Mouse (Mus musculus): ENCODE results near the gene Gm21969. TPM values are rescaled to one million over a fixed set of nuclear protein-coding genes. Genes with fewer than 3 reads are reported as not detected.

The Gm21969 gene
- polyA plus RNA-seq, 1 experiment: not detected

DNA sequence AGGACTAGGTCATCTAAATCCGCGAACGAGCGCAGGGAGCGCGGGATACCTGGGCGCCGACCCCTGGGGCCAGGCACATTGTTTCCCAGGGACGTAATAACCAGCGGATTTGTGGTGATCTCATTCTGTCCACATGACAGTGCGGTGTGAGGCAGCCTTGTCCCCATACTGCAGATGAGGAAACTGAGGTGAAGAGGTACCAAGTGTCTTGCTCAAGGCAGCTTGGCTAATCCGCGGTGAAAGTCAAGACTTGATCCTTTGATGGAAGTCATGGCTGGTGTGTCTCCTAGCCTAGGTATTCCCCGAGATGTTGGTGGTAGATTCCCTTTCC, 27.3 kb upstream of the Gm21969 start:
- DNase-seq: no peak
- H3K4me3 ChIP-seq (replicated peaks; ENCODE audit: extremely low read depth, low read depth, low read length): peak overlapping the region; percentile 91
- 8% methylated on average over 14 of the region's 14 CpGs for WGBS
- TF ChIP-seq POLR2A (IDR thresholded peaks at IDR 0.05; ENCODE audit: borderline replicate concordance, extremely low read depth, low read depth, low read length) (no peak), CTCF (IDR thresholded peaks at IDR 0.05; ENCODE audit: insufficient read depth, low read length) (no peak)
- H3K4me1 ChIP-seq (ENCODE audit: control insufficient read depth, insufficient read depth, low read length): peaks cover 23% of the 10 kb centered on the region

DNA sequence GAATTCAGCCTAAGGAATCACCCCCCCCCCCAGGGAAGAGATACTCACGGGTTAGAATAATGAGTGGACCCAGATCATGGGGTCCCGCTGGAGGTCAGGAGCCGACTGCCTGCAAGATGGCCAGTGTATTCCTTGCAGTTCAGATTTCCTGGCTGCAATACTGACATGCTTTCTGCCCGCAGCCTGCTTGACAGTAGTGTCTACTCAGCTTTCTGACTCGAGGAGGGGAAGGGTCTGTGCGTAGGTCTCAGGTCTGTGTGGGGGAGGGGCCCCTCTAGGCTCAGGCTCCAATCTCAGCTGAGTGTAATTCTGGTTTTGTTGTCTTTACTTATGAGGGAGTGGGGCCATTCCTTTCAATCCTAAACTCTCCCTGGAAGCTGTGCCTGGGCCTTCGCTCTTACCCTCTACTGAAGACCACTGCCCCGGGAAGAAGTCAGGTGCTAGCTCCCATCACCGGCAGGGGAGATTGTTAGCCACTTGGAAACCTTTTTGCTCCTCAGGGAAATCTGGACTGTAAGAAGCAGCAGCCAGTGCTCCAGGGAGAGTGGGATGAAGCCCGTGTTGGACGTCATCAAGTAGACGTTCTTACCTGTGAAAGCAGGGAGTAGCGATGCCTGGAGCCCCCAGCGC, 26.6 kb upstream of the Gm21969 start:
- Histone ChIP-seq H3K4me1 (ENCODE audit: control insufficient read depth, insufficient read depth, low read length) (peaks cover 29% of the 10 kb centered on the region), H3K4me3 (replicated peaks; ENCODE audit: extremely low read depth, low read depth, low read length) (peak overlapping the region; percentile 43)
- 51% methylated on average over 14 of the region's 14 CpGs for WGBS
- DNase-seq: no peak
- TF ChIP-seq POLR2A (IDR thresholded peaks at IDR 0.05; ENCODE audit: borderline replicate concordance, extremely low read depth, low read depth, low read length) (no peak), CTCF (IDR thresholded peaks at IDR 0.05; ENCODE audit: insufficient read depth, low read length) (no peak)

DNA sequence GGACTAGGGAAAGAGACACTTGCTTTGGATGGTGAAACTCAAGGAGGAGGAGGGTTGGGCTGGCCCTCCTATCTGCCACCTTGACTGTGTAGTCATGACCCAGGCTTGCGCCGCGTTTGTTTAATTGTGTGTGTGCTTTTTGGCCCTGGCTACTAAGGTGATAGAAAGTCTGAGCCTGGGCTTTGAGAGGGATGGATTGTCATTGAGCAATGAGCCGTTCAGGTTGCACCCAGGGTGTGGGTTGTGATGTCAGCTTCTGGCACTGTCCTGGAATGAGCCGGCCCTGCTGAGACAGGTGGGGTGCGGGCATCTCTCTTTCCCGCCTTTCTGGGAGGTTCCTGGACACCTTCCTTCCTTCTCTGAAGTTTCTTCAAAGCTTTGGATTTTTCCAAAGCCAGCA, 26.0 kb upstream of the Gm21969 start:
- no peak for TF ChIP-seq CTCF (IDR thresholded peaks at IDR 0.05; ENCODE audit: insufficient read depth, low read length)
- TF ChIP-seq POLR2A (IDR thresholded peaks at IDR 0.05; ENCODE audit: borderline replicate concordance, extremely low read depth, low read depth, low read length): no peak
- H3K4me3 ChIP-seq (replicated peaks; ENCODE audit: extremely low read depth, low read depth, low read length): no peak overlapping the region

DNA sequence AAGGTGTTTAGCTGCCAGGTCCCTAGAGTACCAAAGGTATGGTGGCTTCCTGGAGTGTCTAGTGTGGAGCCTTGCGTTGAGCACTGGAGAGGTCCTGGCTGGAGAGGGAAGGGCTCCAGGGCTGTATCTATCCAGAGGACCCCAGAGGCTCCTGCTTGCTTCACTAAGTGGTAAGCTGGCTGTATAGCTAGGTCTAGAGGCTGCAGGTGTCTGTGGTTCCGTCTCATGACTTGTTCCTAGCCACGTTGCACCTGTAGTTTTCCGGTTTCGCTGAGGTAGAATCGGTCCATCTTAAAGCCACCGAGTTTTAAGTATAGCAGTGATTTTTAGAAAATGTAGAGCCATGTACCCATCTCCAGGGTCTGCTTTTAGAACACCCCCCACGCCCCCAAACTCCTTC, 24.6 kb upstream of the Gm21969 start:
- H3K4me1 ChIP-seq (ENCODE audit: control insufficient read depth, insufficient read depth, low read length): peaks cover 41% of the 10 kb centered on the region
- WGBS: 72% methylated on average over 8 of the region's 8 CpGs
- no peak for DNase-seq
- TF ChIP-seq CTCF (IDR thresholded peaks at IDR 0.05; ENCODE audit: insufficient read depth, low read length): no peak
- no peak for TF ChIP-seq POLR2A (IDR thresholded peaks at IDR 0.05; ENCODE audit: borderline replicate concordance, extremely low read depth, low read depth, low read length)
- H3K4me3 ChIP-seq (replicated peaks; ENCODE audit: extremely low read depth, low read depth, low read length): no peak overlapping the region

More for the DNA sequence above, 26.0 kb upstream of the Gm21969 start:
- DNase-seq: no peak
- peaks cover 36% of the 10 kb centered on the region for H3K4me1 ChIP-seq (ENCODE audit: control insufficient read depth, insufficient read depth, low read length)
- WGBS: 59% methylated on average over 7 of the region's 7 CpGs

DNA sequence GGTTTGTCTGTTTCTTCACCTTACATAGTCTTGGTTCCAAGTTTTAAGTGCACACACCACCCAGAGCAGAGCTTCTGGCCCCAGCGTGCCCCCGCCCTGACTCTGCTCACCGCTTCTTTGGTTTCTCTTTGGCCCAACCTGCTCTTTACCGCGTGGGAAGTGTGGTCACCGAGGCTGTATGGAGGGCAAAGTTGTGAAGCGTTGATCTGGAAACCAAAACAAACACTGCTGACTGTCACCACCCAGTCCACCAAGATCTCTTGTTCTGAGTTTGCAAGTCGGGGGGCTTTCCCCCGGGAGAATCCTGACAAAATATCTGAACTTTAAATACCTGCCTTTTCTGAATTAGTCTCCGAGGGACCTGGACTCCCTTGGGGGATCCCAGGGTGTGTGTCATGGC, 24.0 kb upstream of the Gm21969 start:
- TF ChIP-seq CTCF (IDR thresholded peaks at IDR 0.05; ENCODE audit: insufficient read depth, low read length) (no peak), POLR2A (IDR thresholded peaks at IDR 0.05; ENCODE audit: borderline replicate concordance, extremely low read depth, low read depth, low read length) (no peak)
- Histone ChIP-seq H3K4me1 (ENCODE audit: control insufficient read depth, insufficient read depth, low read length) (peaks cover 38% of the 10 kb centered on the region), H3K4me3 (replicated peaks; ENCODE audit: extremely low read depth, low read depth, low read length) (no peak overlapping the region)
- no peak for DNase-seq
- 21% methylated on average over 10 of the region's 10 CpGs for whole genome bisulfite sequencing

DNA sequence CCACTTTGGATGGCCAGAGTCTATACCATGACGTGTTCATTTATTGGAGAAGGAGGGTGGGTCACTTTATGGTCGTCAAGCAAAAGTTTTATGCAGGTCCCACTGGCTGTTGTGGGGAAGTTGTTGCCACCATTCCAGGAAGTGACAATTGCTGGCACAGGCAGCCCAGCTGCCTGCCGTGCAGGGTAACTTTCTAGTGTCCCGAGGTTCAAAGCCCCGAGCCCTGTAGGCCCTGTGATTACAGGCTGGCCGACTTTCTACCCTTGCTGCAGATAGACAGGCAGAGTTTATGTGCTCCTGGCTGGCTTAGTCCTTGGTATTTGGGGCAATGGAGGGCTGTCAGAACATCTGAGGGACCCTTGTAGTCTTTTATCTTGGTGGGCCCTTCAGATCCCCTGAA, 23.5 kb upstream of the Gm21969 start:
- H3K4me1 ChIP-seq (ENCODE audit: control insufficient read depth, insufficient read depth, low read length): peaks cover 38% of the 10 kb centered on the region

DNA sequence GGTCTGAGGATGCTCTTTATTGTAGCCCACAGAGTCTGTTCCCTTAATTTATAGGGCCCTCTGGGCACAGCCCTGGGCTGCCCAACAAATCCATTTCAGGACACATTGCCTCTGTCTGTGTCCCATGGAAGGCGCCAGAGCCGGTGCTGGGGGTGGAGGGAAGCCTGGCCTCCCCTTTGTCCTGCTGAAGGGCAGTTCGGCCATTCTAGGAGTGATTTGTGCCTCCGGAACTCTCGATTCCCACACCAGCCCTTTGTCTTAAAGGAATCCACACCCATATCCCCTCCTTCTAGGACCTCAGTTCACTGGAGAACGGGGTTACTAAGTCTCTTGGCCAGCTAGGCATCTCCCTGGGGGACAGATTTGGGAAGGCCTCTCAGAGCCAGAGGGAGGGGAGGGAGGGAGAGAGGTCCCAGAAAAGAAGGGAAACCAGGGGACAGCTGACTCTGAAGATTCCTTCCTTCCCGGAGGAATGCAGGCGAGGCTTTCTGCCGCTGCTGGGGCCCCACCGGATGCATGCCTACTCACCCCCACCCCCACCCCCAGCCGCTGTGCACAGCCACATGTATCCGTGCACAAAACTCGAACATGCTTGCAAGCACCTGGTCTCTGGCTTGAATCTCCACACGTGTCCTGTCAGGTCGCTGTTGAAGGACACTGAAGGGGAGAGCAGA, 22.2 kb upstream of the Gm21969 start:
- peaks cover 38% of the 10 kb centered on the region for H3K4me1 ChIP-seq (ENCODE audit: control insufficient read depth, insufficient read depth, low read length)
- WGBS: 16% methylated on average over 15 of the region's 15 CpGs
- DNase-seq: no peak
- H3K4me3 ChIP-seq (replicated peaks; ENCODE audit: extremely low read depth, low read depth, low read length): no peak overlapping the region
- TF ChIP-seq POLR2A (IDR thresholded peaks at IDR 0.05; ENCODE audit: borderline replicate concordance, extremely low read depth, low read depth, low read length) (no peak), CTCF (IDR thresholded peaks at IDR 0.05; ENCODE audit: insufficient read depth, low read length) (no peak)

More for the DNA sequence above, 23.5 kb upstream of the Gm21969 start:
- 30% methylated on average over 6 of the region's 6 CpGs for WGBS
- DNase-seq: no peak
- TF ChIP-seq CTCF (IDR thresholded peaks at IDR 0.05; ENCODE audit: insufficient read depth, low read length): no peak
- TF ChIP-seq POLR2A (IDR thresholded peaks at IDR 0.05; ENCODE audit: borderline replicate concordance, extremely low read depth, low read depth, low read length): no peak
- H3K4me3 ChIP-seq (replicated peaks; ENCODE audit: extremely low read depth, low read depth, low read length): no peak overlapping the region

DNA sequence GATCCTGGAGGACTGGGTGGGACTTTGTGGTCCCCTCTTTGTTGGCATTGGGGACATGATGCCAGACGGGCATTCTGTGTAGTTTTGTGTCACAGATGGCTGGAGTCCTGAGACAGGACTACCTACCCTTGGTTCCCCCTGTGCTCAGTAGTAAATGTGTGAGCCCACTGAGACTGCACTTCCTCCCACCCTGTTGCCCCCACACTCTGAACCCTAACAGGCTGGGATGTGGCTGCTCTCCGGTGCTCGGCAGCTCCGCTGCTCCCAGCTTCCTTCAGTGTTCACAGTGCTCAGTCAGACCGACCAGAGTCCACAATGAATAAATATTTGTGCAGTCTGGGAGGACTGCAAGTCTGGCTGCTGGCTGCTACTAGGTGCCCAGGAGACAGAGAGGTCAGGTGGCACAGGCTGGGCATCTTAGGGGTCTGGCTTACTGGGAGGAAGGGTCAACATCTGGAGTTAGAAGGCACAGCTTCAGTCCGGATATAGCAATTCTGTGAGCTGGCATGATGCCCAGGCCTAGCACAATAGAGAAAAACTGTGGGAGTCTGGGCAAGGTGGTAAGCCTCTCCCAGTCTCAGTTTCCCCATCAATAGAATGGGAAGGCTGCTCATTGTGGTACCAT, 21.4 kb upstream of the Gm21969 start:
- TF ChIP-seq CTCF (IDR thresholded peaks at IDR 0.05; ENCODE audit: insufficient read depth, low read length): no peak
- no peak for TF ChIP-seq POLR2A (IDR thresholded peaks at IDR 0.05; ENCODE audit: borderline replicate concordance, extremely low read depth, low read depth, low read length)
- H3K4me3 ChIP-seq (replicated peaks; ENCODE audit: extremely low read depth, low read depth, low read length): no peak overlapping the region
- WGBS: 13% methylated on average over 6 of the region's 6 CpGs
- H3K4me1 ChIP-seq (ENCODE audit: control insufficient read depth, insufficient read depth, low read length): peaks cover 37% of the 10 kb centered on the region
- DNase-seq: no peak

DNA sequence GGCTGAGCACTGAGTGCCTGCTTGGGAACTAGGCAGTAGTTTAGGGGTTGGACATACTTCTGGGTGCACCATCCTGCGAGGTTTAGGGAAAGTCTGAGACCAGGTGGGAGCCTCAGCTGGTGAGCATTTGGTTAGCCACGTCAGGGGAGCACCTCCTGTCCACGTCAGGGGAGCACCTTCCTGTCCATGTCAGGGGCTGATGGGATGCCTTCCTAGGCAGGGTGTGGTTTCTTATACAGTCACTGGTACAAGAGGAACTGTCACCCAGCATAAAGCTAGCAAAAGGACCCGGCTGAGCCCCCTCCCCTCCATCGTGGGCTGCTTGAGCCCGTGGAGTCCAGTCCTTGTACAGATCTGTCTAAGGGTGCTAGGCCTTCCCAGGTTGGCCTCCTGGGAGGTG, 20.6 kb upstream of the Gm21969 start:
- H3K4me1 ChIP-seq (ENCODE audit: control insufficient read depth, insufficient read depth, low read length): peaks cover 38% of the 10 kb centered on the region
- TF ChIP-seq POLR2A (IDR thresholded peaks at IDR 0.05; ENCODE audit: borderline replicate concordance, extremely low read depth, low read depth, low read length) (no peak), CTCF (IDR thresholded peaks at IDR 0.05; ENCODE audit: insufficient read depth, low read length) (no peak)
- no peak for DNase-seq
- 63% methylated on average over 6 of the region's 6 CpGs for WGBS
- no peak overlapping the region for H3K4me3 ChIP-seq (replicated peaks; ENCODE audit: extremely low read depth, low read depth, low read length)

DNA sequence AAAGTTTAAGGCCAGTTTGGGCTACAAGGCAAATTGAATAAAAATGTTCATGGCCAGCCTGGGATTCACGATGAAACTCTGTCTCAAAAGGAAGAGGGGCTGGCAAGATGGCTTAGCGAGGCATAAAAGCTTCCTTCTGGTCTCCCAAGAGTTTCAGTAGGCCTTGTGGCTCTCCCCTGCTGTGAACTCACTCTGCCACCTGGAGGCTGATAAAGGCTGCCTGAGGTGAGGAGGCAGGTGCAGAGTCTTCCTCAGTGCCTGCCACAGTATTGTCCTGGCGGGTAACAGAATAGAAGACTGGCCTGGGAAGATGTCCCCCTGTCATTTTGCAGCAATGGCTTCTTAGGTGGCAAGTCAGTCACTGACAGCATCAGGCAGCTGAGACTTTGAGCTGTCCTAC, 20.1 kb upstream of the Gm21969 start:
- peaks cover 40% of the 10 kb centered on the region for H3K4me1 ChIP-seq (ENCODE audit: control insufficient read depth, insufficient read depth, low read length)
- 64% methylated on average over 3 of the region's 3 CpGs for WGBS
- no peak for DNase-seq
- no peak overlapping the region for H3K4me3 ChIP-seq (replicated peaks; ENCODE audit: extremely low read depth, low read depth, low read length)
- TF ChIP-seq POLR2A (IDR thresholded peaks at IDR 0.05; ENCODE audit: borderline replicate concordance, extremely low read depth, low read depth, low read length): no peak
- 0 out of 2 replicates have a peak, but pooled peaks have one; percentile 3 for TF ChIP-seq CTCF (IDR thresholded peaks at IDR 0.05; ENCODE audit: insufficient read depth, low read length)
